Mouse (Mus musculus): ENCODE data around the gene Large2.

The Large2 gene

DNA sequence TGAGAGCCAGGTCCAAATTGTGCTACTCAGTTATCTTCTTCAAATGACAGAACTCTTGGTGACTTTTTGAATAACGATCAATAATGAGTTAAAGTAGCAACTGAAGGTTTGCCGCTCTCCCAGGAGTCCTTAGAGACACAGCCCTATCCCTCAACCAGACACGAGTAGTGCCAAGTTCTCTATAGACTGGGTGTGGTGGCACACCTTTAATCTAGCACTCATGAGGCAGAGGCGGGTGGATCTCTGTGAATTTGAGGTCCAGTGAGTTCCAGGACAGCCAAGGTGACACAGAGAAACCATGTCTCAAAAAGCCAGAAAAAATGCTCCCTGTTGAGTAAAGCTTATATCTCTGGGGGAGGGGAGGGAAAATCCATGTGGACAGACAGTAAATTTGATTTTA lies 47.1 kb downstream of the Large2 start:
- DNase-seq: no peak

GRCm38 (mm10) chr2:92326221-92326620 lies 48.4 kb downstream of the Large2 start:
- DNase-seq: no peak

- no peak for DNase-seq
Observed at GRCm38 (mm10) chr2:92325676-92326075, 49.0 kb downstream of the Large2 start.

DNA sequence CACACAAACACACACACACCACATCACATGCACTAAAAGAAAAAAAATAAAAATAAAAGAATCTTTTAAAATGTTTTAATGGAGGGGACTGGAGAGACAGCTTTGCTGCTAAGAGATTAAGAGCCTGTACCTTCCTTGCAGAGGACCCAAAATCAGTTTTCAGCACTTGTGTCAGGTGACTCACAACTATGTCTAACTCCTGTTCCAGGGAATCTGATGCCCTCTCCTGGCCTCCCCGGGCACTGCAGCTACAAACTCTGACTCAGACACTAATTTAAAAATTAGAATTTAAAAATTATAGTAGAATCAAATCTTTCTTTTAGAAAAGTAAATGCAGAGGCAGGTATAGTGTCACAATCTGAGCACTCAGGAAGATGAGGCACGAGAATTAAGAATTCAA lies 52.0 kb downstream of the Large2 start:
- DNase-seq: peak; percentile 30

DNA sequence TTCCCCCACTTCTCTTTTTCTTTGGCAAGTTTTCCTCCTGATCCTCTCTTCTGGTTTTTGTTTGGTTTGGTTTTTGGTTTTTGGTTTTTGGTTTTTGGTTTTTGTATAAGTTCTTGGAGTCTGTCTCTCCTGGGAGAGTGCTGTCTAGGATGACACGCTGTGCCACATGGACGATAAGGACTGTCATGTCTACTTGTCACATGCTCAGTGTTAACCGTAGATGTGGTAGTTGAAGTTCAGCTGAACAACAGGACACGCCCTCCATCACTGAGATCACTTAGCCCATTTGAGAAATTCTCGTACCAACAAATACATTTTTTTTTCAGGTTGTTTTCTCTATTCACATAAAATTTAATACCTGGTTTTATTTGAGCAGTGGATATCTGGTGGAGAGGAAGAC lies 57.4 kb downstream of the Large2 start:
- no peak for DNase-seq

DNA sequence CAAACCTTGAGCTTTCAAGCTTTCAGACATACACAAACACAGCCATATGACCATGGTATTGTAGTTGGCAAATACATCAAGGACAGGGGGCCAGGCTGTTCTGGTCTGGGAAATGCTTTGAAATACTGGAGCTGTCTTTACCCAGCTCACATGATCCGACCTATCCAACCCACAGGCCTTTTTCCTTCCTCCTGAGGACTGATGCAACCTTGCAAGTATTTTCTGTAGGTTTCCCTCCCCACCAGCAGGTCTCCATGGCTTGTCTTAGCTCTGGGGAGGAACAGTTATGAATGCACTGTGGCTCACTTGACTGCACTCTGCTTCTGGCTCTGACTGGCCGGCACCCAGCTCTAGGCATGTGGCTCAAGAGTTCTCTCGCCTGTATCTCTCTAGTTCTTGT lies 58.0 kb downstream of the Large2 start:
- DNase-seq: no peak
